Mouse (Mus musculus) hindlimb bud, embryonic 11.5 days (tissue): Measurements from ENCODE around the gene Olfr800.

Source experiments
- DNase-seq: peaks from one replicate; pipeline ENCODE4 v3.0.0-alpha.2; 2012; ENCODE audit warnings: low read depth, low spot score; ENCODE audit errors: extremely low spot score

Olfr800 gene

DNA sequence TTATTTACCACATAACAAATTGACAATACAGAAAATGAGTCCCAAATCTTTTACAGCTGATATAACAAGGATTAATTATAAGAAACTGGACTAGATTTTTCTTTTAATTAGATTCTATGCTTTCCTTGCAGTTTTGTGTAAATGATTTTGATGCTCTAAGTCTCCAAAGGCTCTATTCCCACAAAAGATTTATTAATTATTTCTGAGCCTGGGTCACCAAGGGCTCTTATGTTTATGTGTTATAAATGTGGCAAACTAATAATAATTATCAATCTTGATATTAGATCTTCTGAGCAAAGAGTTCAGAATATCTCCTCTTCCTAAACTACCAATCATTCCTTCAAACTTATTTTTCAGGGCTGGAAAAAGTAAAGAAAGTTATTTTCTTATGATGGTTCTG, at the start of gene Olfr800:
Gene Olfr800 (plus strand): TSS at position 301 of the 400 bp plus-strand sequence.
- DNase-seq = no peak

DNA sequence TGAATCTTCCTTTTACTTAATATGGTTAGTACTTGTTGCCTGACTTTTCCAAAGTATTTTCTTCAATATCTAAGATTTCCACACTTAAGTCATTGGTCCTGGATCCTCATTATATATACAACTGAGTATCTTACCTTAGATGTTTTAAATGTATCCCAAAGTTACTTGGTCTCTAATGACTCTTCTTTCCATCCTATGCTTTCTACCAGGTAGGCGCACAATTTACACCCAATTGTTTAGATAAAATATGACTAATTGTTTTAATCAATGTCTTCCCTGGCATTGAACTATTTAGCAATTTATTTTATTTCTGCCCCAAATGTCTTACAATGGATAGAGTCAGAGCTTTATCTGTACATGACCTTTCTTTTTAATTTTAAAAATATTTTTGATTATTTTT, 45.0 kb upstream of the Olfr800 start, which contains the start of gene Olfr796:
Gene Olfr796 (minus strand): TSS at position 101 of the 400 bp plus-strand sequence.
- DNase-seq = no peak

DNA sequence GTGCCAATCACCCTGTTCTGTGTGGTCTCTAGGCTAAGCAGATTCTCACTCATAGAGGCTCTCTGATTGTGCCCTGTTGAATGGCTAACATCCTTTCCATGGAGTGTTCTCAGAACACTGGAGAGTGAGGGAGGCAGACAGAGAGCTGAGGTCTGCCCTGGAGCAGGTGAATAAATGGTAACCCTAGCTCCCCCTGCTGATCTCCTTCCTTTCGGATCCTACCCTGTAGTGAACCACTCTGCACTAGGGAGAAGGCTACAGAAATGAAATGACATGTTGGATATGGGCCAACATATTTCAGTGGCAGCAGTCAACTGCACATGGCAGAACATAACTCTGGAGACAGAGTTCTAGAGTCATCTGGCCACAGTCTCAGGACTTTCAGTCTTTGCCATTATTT, 35.8 kb upstream of the Olfr800 start:
- DNase-seq = no peak

DNA sequence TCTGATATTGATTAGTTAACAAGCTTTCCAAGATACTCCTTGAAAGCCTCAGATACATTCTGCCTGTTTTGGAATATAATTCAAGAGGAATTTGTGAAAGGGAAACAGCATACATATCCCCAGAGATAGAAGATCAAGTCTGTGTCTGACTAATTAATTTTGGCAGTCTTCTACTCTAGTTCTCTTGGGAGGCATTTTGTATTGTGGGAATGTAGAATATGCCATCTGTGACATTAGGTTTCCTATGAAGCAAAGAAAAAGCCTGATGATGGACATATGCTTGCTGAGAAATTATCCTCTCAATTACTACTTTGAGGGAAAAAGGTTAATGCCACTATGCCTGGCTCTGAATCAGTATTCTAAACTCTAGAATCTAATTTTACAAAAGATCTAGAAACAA, 34.2 kb upstream of the Olfr800 start:
- DNase-seq = no peak

DNA sequence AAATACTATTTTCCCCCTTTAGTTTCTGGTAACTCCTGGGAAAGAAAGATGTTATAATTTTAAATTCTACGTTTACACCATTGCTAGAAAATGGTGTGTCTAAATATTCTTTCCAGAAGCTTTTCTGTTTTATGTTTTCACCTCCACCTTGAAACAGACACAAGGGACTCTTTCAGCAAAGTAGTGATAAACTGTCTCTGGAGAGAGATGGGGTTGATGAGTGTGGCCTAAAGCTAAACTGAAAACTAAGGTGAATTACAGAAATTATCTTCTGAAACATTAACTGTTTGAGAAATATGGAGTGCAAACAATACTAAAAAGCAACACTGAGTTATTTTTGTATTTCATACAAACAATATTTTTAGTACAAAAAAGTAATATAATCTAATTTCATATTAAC, 29.7 kb upstream of the Olfr800 start, which contains the start of gene Olfr798:
Gene Olfr798 (minus strand): TSS at position 101 of the 400 bp plus-strand sequence.
- no peak for DNase-seq

DNA sequence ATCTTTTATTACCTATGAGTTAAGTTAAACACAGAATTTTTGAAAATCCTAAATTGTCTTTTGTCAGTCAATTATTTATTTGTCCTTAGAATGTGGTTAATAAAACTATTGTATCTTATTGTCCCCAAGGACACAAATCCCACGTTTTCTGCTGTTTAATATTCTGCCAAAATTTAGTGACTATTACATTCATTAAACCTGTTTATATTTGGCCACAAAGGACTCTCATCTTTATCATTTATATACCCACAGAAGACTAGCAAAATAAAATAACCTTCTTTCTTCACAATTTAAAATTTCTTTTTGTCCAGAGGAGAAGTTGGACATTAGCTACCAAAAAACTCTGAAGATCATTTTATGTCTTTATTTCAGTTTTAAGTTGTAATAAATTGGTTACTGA, 20.3 kb upstream of the Olfr800 start, which contains the start of gene Olfr799:
Gene Olfr799 (plus strand): TSS at position 301 of the 400 bp plus-strand sequence.
- DNase-seq = no peak

DNA sequence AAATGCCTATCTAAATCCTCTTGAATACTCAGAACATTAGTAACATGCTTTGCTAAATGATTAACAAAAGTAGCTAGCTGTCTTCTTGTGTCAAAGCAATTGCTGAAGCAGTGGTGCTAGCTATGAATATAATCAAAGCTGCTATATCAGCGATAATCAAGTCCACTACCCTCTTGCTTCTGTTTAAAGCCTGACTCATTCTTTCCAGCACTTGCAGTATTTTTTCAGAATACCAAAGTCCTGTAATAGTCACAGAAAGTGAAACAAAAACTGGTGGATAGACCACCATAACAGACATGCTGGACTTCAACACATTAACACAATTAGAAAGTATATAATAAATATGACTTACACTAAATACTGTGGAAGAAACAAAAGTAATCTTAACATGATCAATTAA, 5.7 kb upstream of the Olfr800 start:
- no peak for DNase-seq

DNA sequence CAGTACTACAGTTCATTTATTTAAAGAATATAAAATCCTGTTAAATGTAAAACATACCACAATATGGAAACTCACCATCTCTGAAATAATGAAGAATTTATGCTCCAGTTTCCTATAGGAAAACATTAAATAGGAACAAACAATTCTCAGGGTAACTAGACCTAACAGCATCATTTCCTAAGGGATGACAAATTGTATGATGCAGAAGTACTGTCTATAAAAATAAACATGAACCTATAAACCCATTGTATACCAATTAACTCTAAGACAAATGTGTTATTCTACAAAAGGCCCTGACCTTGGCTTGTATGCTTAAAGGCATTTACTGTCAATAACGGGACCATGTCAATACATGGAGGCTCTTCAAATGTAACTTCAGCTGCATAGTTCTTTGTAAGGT, 16.3 kb downstream of the Olfr800 start, which contains the start of gene Olfr801:
Gene Olfr801 (minus strand): TSS at position 101 of the 400 bp plus-strand sequence.
- DNase-seq = no peak

DNA sequence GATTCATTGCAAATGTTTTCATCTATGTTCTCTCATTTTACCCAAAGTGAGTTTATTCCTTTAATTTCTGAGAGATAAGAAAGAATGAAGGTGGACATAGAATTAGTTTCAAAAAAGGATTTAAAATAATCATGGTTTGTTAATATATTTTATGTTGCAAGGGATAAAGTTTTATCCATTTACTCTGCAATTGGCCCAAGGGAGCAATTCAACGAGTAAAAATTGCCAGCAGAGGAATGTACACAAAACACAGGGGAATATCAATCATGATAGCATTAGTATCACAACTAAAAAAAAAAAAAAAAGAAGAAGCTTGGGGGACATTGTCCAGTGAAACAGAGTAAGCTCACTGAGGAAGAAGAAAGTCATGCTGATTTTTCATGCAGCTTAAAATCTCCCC, 30.6 kb downstream of the Olfr800 start, which contains the start of gene Olfr802:
Gene Olfr802 (minus strand): TSS at position 101 of the 400 bp plus-strand sequence.
- DNase-seq = no peak

DNA sequence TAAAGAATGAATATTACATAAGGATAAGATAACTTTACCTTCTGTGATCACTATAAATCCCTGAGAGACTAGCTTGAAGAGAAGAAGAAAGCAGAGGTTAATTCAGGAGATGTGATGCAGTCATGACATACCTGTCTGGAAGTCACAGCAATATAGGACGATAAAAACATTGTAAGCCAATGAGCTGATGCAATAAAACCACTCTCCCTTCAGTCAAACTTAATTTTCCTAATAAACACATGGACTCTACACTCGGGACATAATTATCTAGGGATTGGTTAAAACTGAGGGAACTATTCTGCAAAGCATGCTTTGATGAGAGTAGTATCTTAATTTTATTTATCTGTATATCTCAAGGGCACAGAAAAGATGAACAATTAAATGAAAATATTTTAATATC, 36.7 kb downstream of the Olfr800 start, which contains the start of gene Olfr803:
Gene Olfr803 (minus strand): TSS at position 101 of the 400 bp plus-strand sequence.
- no peak for DNase-seq

DNA sequence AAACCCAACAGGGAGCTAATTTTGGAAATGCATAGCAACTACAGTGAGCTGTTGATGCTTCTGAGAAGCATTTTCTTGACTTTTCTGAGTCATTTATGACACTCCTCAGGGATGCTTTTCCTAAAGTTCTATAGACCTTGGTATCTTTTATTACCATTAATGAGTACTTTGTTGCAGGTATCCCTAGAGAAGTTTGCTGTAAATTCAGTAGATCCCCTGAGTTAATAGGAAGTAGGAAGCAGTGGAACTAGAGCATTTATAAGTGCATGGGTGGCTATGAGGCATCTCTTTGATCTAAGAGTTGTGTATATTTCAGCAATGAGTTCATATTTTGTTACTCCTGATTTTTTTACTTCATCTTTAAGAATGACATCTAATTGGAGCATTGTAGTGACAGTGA, 45.4 kb downstream of the Olfr800 start, which contains the start of gene Olfr804:
Gene Olfr804 (plus strand): TSS at position 301 of the 400 bp plus-strand sequence.
- no peak for DNase-seq
